Mouse (Mus musculus) cerebellum, adult 2 months (tissue): ENCODE measurements around the gene Fras1.

Source experiments
- CTCF ChIP-seq: fragments of 200-500 bp; IDR thresholded peaks from 2 replicates; pipeline ENCODE4 v1.5.1; 2011; ENCODE audit warnings: low read depth, mild to moderate bottlenecking, control low read depth, low read length, moderate library complexity, borderline replicate concordance; ENCODE audit not compliant: insufficient read depth
- POLR2A ChIP-seq: fragments of 200-500 bp; IDR thresholded peaks from 2 replicates; pipeline ENCODE4 v1.6.1; 2011; ENCODE audit warnings: low read length, control low read depth, borderline replicate concordance; ENCODE audit not compliant: insufficient read depth

DNA sequence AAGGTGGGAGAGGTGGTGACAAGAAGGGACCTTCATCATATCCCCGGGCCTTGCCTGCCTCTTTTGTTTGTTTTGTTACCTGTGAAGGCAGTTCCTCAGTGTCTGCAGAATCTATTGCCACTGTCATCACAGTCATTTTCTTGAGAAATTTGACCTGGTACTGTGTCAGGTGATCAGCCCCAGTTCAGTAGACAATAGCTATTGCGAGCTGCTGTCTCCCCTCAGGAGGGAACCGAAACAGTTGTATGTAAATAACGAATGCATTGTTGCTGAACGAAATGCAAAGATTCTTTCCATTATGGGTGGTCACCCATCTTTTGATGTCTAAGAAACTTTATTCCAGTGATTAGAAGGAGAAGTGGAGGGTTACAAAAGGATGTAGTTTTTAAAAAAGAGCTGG is 137.2 kb downstream of the Fras1 start:
- TF ChIP-seq CTCF (no peak), POLR2A (no peak)
